In the genomic region with DNA sequence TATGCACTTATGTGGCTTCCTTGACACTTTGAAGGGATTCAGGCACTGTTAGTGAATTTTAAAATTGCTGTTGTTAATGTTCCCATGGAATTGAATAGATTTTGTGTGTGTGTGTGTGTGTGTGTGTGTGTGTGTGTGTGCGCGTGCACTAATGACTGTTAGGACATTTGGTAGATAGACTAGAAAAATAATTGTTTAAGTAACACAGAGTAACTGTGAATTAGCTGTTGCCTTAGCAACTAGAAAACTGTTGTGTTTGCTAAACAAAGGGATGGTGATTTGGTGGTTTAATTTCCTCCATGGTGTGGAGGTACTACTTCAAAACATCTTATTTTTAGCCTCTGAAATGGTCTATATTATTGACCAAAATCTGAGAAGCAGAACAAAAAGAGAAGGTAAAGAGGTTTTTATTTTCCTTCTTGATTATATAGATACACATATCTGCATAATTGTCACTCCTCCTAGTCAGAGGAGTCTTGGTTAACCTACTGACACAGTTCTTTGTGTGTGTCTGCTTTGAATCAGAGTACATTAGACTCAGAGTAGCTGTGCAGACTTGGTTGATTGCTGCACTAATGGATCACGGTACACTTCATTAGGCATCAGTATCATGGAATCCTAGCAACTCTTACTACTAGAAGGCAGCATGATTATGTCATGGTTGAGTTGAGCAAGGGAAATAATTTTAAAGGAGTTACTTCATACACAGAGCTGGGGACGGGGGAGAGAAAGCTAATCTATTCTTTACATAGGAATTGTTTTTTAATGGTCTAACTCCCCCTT, we compare ENCODE assay signal across 17 mouse cellular contexts. TPM values are rescaled to one million over a fixed set of nuclear protein-coding genes. Genes with fewer than 3 reads are reported as not detected.
DNase-seq lines count a peak whose midpoint lies in the region; ATAC-seq and TF ChIP-seq lines count a peak whose summit lies in the region.
"Had no signal": no experiment of that assay in that cellular context is flagged by ENCODE, and none has a peak within 500 bp of the region (broad histone marks: within the 10 kb centered on the region; RNA-seq: fewer than 3 reads in every experiment).

No protein-coding gene starts in this region.

- no peaks in the 10 kb centered on the region for H3K9me3 ChIP-seq in hindbrain, embryonic 11.5 days (ENCODE audit: control insufficient read depth, low read length)
- H3K9me3 ChIP-seq in hindbrain, embryonic 10.5 days, result no peaks in the 10 kb centered on the region
- H3K9me3 ChIP-seq in forebrain, embryonic 12.5 days, result no peaks in the 10 kb centered on the region
- H3K9me3 ChIP-seq in hindbrain, embryonic 16.5 days (ENCODE audit: control insufficient read depth, low read length), result no peaks in the 10 kb centered on the region
- no peaks in the 10 kb centered on the region for H3K9me3 ChIP-seq in neural tube, embryonic 13.5 days
- H3K9me3 ChIP-seq in kidney, embryonic 15.5 days (replicated peaks), result no peaks in the 10 kb centered on the region
- H3K9me3 ChIP-seq: embryonic facial prominence, embryonic 13.5 days; heart, embryonic 13.5 days; lung, embryonic 15.5 days had no signal

- intact Hi-C loops in heart, adult 2 months (cut with DNase I), result no loop called here

- no peak overlapping the region for H3K4me2 ChIP-seq in hindbrain, embryonic 11.5 days (replicated peaks; ENCODE audit: low read depth, low read length)
- peak overlapping the region; percentile 10; the same call in 1 of the 2 replicates for H3K4me2 ChIP-seq in forebrain, embryonic 12.5 days
- H3K4me2 ChIP-seq in hindbrain, embryonic 16.5 days (ENCODE audit: low read length), result no peak overlapping the region
- H3K4me2 ChIP-seq in neural tube, embryonic 13.5 days, result no peak overlapping the region
- no peak overlapping the region for H3K4me2 ChIP-seq in kidney, embryonic 15.5 days
- H3K4me2 ChIP-seq: embryonic facial prominence, embryonic 13.5 days; heart, embryonic 13.5 days; lung, embryonic 15.5 days had no signal

- H3K27ac ChIP-seq in hindbrain, embryonic 11.5 days (ENCODE audit: low read depth, low read length), result no peak overlapping the region
- H3K27ac ChIP-seq in hindbrain, embryonic 10.5 days, result no peak overlapping the region
- H3K27ac ChIP-seq in forebrain, embryonic 12.5 days, result peak overlapping the region; percentile 65
- peak overlapping the region; percentile 39; the same call in 1 of the 2 replicates for H3K27ac ChIP-seq in hindbrain, embryonic 16.5 days (ENCODE audit: low read depth, low read length)
- peak overlapping the region; percentile 70 for H3K27ac ChIP-seq in neural tube, embryonic 13.5 days (replicated peaks)
- no peak overlapping the region for H3K27ac ChIP-seq in heart, adult 2 months
- H3K27ac ChIP-seq in kidney, embryonic 15.5 days, result no peak overlapping the region
- H3K27ac ChIP-seq: embryonic facial prominence, embryonic 13.5 days; lung, embryonic 15.5 days had no signal

- H3K79me2 ChIP-seq in heart, adult 2 months (replicated peaks; ENCODE audit: control insufficient read depth, insufficient read depth, low read length), result peaks cover 7% of the 10 kb centered on the region

- no peaks in the 10 kb centered on the region for H3K36me3 ChIP-seq in hindbrain, embryonic 11.5 days (ENCODE audit: control insufficient read depth, insufficient read depth, low read length)
- H3K36me3 ChIP-seq in hindbrain, embryonic 10.5 days, result no peaks in the 10 kb centered on the region
- H3K36me3 ChIP-seq in forebrain, embryonic 12.5 days (replicated peaks), result no peaks in the 10 kb centered on the region
- H3K36me3 ChIP-seq in hindbrain, embryonic 16.5 days (ENCODE audit: control insufficient read depth, insufficient read depth, low read length), result no peaks in the 10 kb centered on the region
- no peaks in the 10 kb centered on the region for H3K36me3 ChIP-seq in neural tube, embryonic 13.5 days
- peaks cover 5% of the 10 kb centered on the region for H3K36me3 ChIP-seq in heart, adult 2 months (ENCODE audit: control insufficient read depth, insufficient read depth, low read length)
- no peaks in the 10 kb centered on the region for H3K36me3 ChIP-seq in kidney, embryonic 15.5 days
- H3K36me3 ChIP-seq: embryonic facial prominence, embryonic 13.5 days; heart, embryonic 13.5 days; lung, embryonic 15.5 days had no signal

- WGBS in hindbrain, embryonic 11.5 days, result 69% methylated on average over 4 of the region's 4 CpGs
- WGBS in hindbrain, embryonic 10.5 days, result 86% methylated on average over 4 of the region's 4 CpGs
- 43% methylated on average over 4 of the region's 4 CpGs for WGBS in forebrain, embryonic 12.5 days
- 43% methylated on average over 4 of the region's 4 CpGs for WGBS in hindbrain, embryonic 16.5 days
- WGBS in neural tube, embryonic 13.5 days, result 44% methylated on average over 4 of the region's 4 CpGs
- WGBS in heart, adult 2 months, result 90% methylated on average over 4 of the region's 4 CpGs
- 74% methylated on average over 4 of the region's 4 CpGs for WGBS in kidney, embryonic 15.5 days

- TF ChIP-seq POLR2A in heart, adult 2 months (IDR thresholded peaks at IDR 0.05; ENCODE audit: insufficient read depth, low read depth, low read length), result no peak

- H3K27me3 ChIP-seq in hindbrain, embryonic 11.5 days (ENCODE audit: control insufficient read depth, insufficient read depth, low read length), result no peaks in the 10 kb centered on the region
- no peaks in the 10 kb centered on the region for H3K27me3 ChIP-seq in hindbrain, embryonic 10.5 days (ENCODE audit: insufficient read depth, poor library complexity, severe bottlenecking)
- H3K27me3 ChIP-seq in forebrain, embryonic 12.5 days, result no peaks in the 10 kb centered on the region
- no peaks in the 10 kb centered on the region for H3K27me3 ChIP-seq in hindbrain, embryonic 16.5 days (replicated peaks; ENCODE audit: control insufficient read depth, insufficient read depth, low read length)
- no peaks in the 10 kb centered on the region for H3K27me3 ChIP-seq in neural tube, embryonic 13.5 days
- no peaks in the 10 kb centered on the region for H3K27me3 ChIP-seq in heart, adult 2 months (ENCODE audit: control insufficient read depth, insufficient read depth, low read length)
- no peaks in the 10 kb centered on the region for H3K27me3 ChIP-seq in kidney, embryonic 15.5 days
- H3K27me3 ChIP-seq: embryonic facial prominence, embryonic 13.5 days; heart, embryonic 13.5 days; lung, embryonic 15.5 days had no signal

- H3K9ac ChIP-seq in hindbrain, embryonic 11.5 days (ENCODE audit: low read depth, low read length), result no peak overlapping the region
- H3K9ac ChIP-seq in forebrain, embryonic 12.5 days, result no peak overlapping the region
- H3K9ac ChIP-seq in hindbrain, embryonic 16.5 days (ENCODE audit: low read depth, low read length), result no peak overlapping the region
- no peak overlapping the region for H3K9ac ChIP-seq in neural tube, embryonic 13.5 days
- no peak overlapping the region for H3K9ac ChIP-seq in heart, adult 2 months (ENCODE audit: low read depth, low read length)
- H3K9ac ChIP-seq in kidney, embryonic 15.5 days, result no peak overlapping the region
- H3K9ac ChIP-seq: embryonic facial prominence, embryonic 13.5 days; heart, embryonic 13.5 days; lung, embryonic 15.5 days had no signal

- peak; percentile 14 for DNase-seq in hindbrain, embryonic 11.5 days (ENCODE audit: low spot score)
- DNase-seq in hindbrain, embryonic 10.5 days (ENCODE audit: low spot score), result no peak
- DNase-seq in heart, adult 2 months, result no peak
- DNase-seq in cerebellum, adult 11-12 months, result no peak
- DNase-seq: adrenal gland, adult 2 months; cerebellum, postnatal 14 days; gastrocnemius, postnatal 25 days; kidney, adult 8-10 months; liver; thymus, postnatal 36 days had no signal

- peak; percentile 75 for ATAC-seq in hindbrain, embryonic 11.5 days (ENCODE audit: low FRiP score)
- ATAC-seq in forebrain, embryonic 12.5 days (ENCODE audit: low FRiP score), result peak; percentile 82
- peak; percentile 67 for ATAC-seq in hindbrain, embryonic 16.5 days
- peak; percentile 84 for ATAC-seq in neural tube, embryonic 13.5 days (ENCODE audit: low read depth)
- no peak for ATAC-seq in kidney, embryonic 15.5 days (replicated peaks; ENCODE audit: low FRiP score)

- no peak for TF ChIP-seq CTCF in heart, adult 2 months (IDR thresholded peaks at IDR 0.05)

- no peak for TF ChIP-seq EP300 in heart, adult 2 months (IDR thresholded peaks at IDR 0.05; ENCODE audit: insufficient read depth, low read depth, low read length)

- H3K4me1 ChIP-seq in hindbrain, embryonic 11.5 days (replicated peaks; ENCODE audit: control insufficient read depth, insufficient read depth, low read length), result no peaks in the 10 kb centered on the region
- 0 out of 2 replicates have a peak, but pooled peaks cover 5% of the 10 kb centered on the region for H3K4me1 ChIP-seq in hindbrain, embryonic 10.5 days (replicated peaks)
- H3K4me1 ChIP-seq in forebrain, embryonic 12.5 days, result peaks cover 16% of the 10 kb centered on the region
- 0 out of 2 replicates have a peak, but pooled peaks cover 2% of the 10 kb centered on the region for H3K4me1 ChIP-seq in hindbrain, embryonic 16.5 days (ENCODE audit: control insufficient read depth, insufficient read depth, low read depth, low read length)
- peaks cover 26% of the 10 kb centered on the region for H3K4me1 ChIP-seq in neural tube, embryonic 13.5 days (replicated peaks)
- peaks cover 2% of the 10 kb centered on the region for H3K4me1 ChIP-seq in heart, adult 2 months (ENCODE audit: control insufficient read depth, insufficient read depth, low read length)
- 0 out of 2 replicates have a peak, but pooled peaks cover 2% of the 10 kb centered on the region for H3K4me1 ChIP-seq in kidney, embryonic 15.5 days
- H3K4me1 ChIP-seq: embryonic facial prominence, embryonic 13.5 days; lung, embryonic 15.5 days had no signal

- H3K4me3 ChIP-seq in hindbrain, embryonic 11.5 days (ENCODE audit: low read depth, low read length), result no peak overlapping the region
- H3K4me3 ChIP-seq in hindbrain, embryonic 10.5 days, result no peak overlapping the region
- H3K4me3 ChIP-seq in forebrain, embryonic 12.5 days (replicated peaks), result no peak overlapping the region
- no peak overlapping the region for H3K4me3 ChIP-seq in hindbrain, embryonic 16.5 days (ENCODE audit: low read length)
- no peak overlapping the region for H3K4me3 ChIP-seq in neural tube, embryonic 13.5 days
- H3K4me3 ChIP-seq in heart, adult 2 months, result no peak overlapping the region
- H3K4me3 ChIP-seq in kidney, embryonic 15.5 days (replicated peaks), result no peak overlapping the region
- H3K4me3 ChIP-seq: embryonic facial prominence, embryonic 13.5 days; heart, embryonic 13.5 days; lung, embryonic 15.5 days had no signal

RNA-seq across cellular contexts. Expression of gene Ggps1, which starts 50.6 kb away (rescaled TPM):
- 75.2 and 89.4 TPM in 2 replicates for polyA plus RNA-seq in hindbrain, embryonic 11.5 days (2014; fragmentation: Nextera tagmentation; extraction: Ambion mirVana)
- 57.2 and 65.2 TPM in 2 replicates for polyA plus RNA-seq in hindbrain, embryonic 10.5 days (2016; fragmentation: Nextera tagmentation; extraction: Ambion mirVana)
- 74.6 and 77.5 TPM in 2 replicates for polyA plus RNA-seq in forebrain, embryonic 12.5 days (2016; fragmentation: Nextera tagmentation; extraction: Ambion mirVana)
- polyA plus RNA-seq in hindbrain, embryonic 16.5 days (2015; fragmentation: Nextera tagmentation; extraction: Ambion mirVana), result 73.7 and 79.9 TPM in 2 replicates
- 73.4 and 83.1 TPM in 2 replicates for polyA plus RNA-seq in neural tube, embryonic 13.5 days (2015; fragmentation: Nextera tagmentation; extraction: Ambion mirVana)
- total RNA-seq in heart, adult 2 months (2021), result 10 to 100 TPM; 19.2 to 24.2 TPM
- 8.2 and 22.5 TPM in 2 replicates for polyA plus RNA-seq in heart, adult 2 months (2012; rRNA removed)
- 55.3 and 57.7 TPM in 2 replicates for polyA plus RNA-seq in kidney, embryonic 15.5 days (2015; fragmentation: Nextera tagmentation; extraction: Ambion mirVana)

RNA-seq across cellular contexts. Expression of gene Arid4b, which starts 50.9 kb away (rescaled TPM):
- polyA plus RNA-seq in hindbrain, embryonic 11.5 days (2014; fragmentation: Nextera tagmentation; extraction: Ambion mirVana), result 78.9 and 113 TPM in 2 replicates
- polyA plus RNA-seq in hindbrain, embryonic 10.5 days (2016; fragmentation: Nextera tagmentation; extraction: Ambion mirVana), result 55.0 and 66.6 TPM in 2 replicates
- polyA plus RNA-seq in forebrain, embryonic 12.5 days (2016; fragmentation: Nextera tagmentation; extraction: Ambion mirVana), result 96.0 and 102 TPM in 2 replicates
- polyA plus RNA-seq in hindbrain, embryonic 16.5 days (2015; fragmentation: Nextera tagmentation; extraction: Ambion mirVana), result 64.0 and 65.7 TPM in 2 replicates
- polyA plus RNA-seq in neural tube, embryonic 13.5 days (2015; fragmentation: Nextera tagmentation; extraction: Ambion mirVana), result 87.8 and 89.9 TPM in 2 replicates
- 10 to 100 TPM; 18.0 to 22.4 TPM for total RNA-seq in heart, adult 2 months (2021)
- polyA plus RNA-seq in heart, adult 2 months (2012; rRNA removed), result 2.7 and 4.9 TPM in 2 replicates
- 66.4 and 67.5 TPM in 2 replicates for polyA plus RNA-seq in kidney, embryonic 15.5 days (2015; fragmentation: Nextera tagmentation; extraction: Ambion mirVana)

Comparison
In these comparisons a context has a peak if more than half of its experiments do, and no peak if none do; other contexts are left out.
1. H3K27ac ChIP-seq: peak in forebrain, embryonic 12.5 days (single experiment), hindbrain, embryonic 16.5 days (single experiment) and neural tube, embryonic 13.5 days (single experiment); none in hindbrain, embryonic 11.5 days (single experiment), hindbrain, embryonic 10.5 days (single experiment), heart, adult 2 months (single experiment) and kidney, embryonic 15.5 days (single experiment).